Mouse (Mus musculus) olfactory bulb, adult 2 months (tissue): Measurements from ENCODE around the gene Tjp1. TPM values are rescaled to one million over a fixed set of nuclear protein-coding genes. Genes with fewer than 3 reads are reported as not detected.
A peak's percentile ranks its signal among the peaks of the same experiment; 100 is the strongest.

Experiments used
- H3K27ac ChIP-seq: fragments of 200-500 bp; 2 replicates; pipeline ENCODE4 v1.5.1; 2012; ENCODE audit warnings: low read depth, low read length; ENCODE audit not compliant: insufficient read depth
- H3K4me1 ChIP-seq: fragments of 200-500 bp; 2 replicates; pipeline ENCODE4 v1.6.1; 2012; ENCODE audit warnings: low read length; ENCODE audit not compliant: control insufficient read depth, insufficient read depth
- H3K4me3 ChIP-seq: fragments of 200-500 bp; 2 replicates; pipeline ENCODE4 v1.5.1; 2012; ENCODE audit warnings: mild to moderate bottlenecking, low read depth, low read length, moderate library complexity; ENCODE audit not compliant: insufficient read depth
- CTCF ChIP-seq: fragments of 200-500 bp; IDR thresholded peaks from 2 replicates; pipeline ENCODE4 v1.5.1; 2012; ENCODE audit warnings: low read depth, mild to moderate bottlenecking, low read length, moderate library complexity; ENCODE audit not compliant: insufficient read depth
- POLR2A ChIP-seq: fragments of 200-500 bp; IDR thresholded peaks from 2 replicates; pipeline ENCODE4 v1.6.1; 2012; ENCODE audit warnings: mild to moderate bottlenecking, low read depth, low read length, moderate library complexity; ENCODE audit not compliant: insufficient read depth
- WGBS: fragments of 180-500 bp; shearing (Covaris S2); methylation state at CpG from one replicate; pipeline ENCODE4 v1.1.7; 2018; 5-methylcytosine and 5-hydroxymethylcytosine counted together
- polyA plus RNA-seq: library from polyadenylated mRNA; stranded (reverse); fragments of >200 nt; gene quantifications from 2 replicates; pipeline ENCODE4 v1.2.4, GENCODE M21; 2012; ENCODE audit warnings: low replicate concordance; ENCODE audit not compliant: missing spikeins, insufficient read depth, insufficient read length

The Tjp1 gene
- polyA plus RNA-seq, 1 experiment: not detected

GRCm38 (mm10) chr7:65392986-65393385 is 134.6 kb downstream of the Tjp1 start:
- TF ChIP-seq POLR2A: no peak
- TF ChIP-seq CTCF: no peak
- H3K4me3 ChIP-seq: no peak overlapping the region
- WGBS: 74% methylated on average over 9 of the region's 9 CpGs
- H3K4me1 ChIP-seq: peaks cover 13% of the 10 kb centered on the region
- no peak overlapping the region for H3K27ac ChIP-seq

GRCm38 (mm10) chr7:65389539-65389938 is 138.0 kb downstream of the Tjp1 start:
- no peak for TF ChIP-seq CTCF
- TF ChIP-seq POLR2A: no peak
- 93% methylated on average over 7 of the region's 7 CpGs for WGBS
- peaks cover 16% of the 10 kb centered on the region for H3K4me1 ChIP-seq
- no peak overlapping the region for H3K4me3 ChIP-seq
- H3K27ac ChIP-seq: no peak overlapping the region

GRCm38 (mm10) chr7:65388243-65389013 is 139.2 kb downstream of the Tjp1 start:
- peak overlapping the region; percentile 50 for H3K27ac ChIP-seq
- peaks cover 10% of the 10 kb centered on the region for H3K4me1 ChIP-seq
- TF ChIP-seq POLR2A (no peak), CTCF (no peak)
- no peak overlapping the region for H3K4me3 ChIP-seq
- WGBS: 60% methylated on average over 8 of the region's 8 CpGs

- Histone ChIP-seq H3K4me1 (peaks cover 10% of the 10 kb centered on the region), H3K4me3 (no peak overlapping the region), H3K27ac (peak overlapping the region; percentile 50; the same call in 1 of the 2 replicates)
- TF ChIP-seq CTCF (no peak), POLR2A (no peak)
- 66% methylated on average over 7 of the region's 7 CpGs for WGBS
These were observed 139.9 kb downstream of the Tjp1 start for GRCm38 (mm10) chr7:65387560-65388175.

DNA sequence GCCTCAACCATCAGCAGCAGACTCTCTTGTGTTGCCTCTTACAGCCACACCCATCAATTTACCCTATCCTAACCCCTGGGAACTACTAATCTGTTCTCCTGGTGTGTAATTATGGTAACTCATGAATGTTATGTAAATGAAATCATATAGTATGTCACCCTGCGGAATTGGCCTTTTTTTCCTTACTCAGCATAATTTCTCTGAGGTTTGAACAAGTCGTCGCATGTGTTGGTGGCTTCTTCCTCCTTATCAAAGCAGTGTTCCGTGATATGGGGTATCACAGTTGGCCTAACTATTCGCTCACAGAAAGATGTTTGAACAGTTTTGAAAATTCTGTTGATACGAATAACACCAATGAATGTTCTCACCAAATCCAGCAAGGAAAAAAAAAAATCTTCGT is 142.8 kb downstream of the Tjp1 start:
- TF ChIP-seq CTCF (no peak), POLR2A (no peak)
- Histone ChIP-seq H3K4me1 (peaks cover 14% of the 10 kb centered on the region), H3K4me3 (no peak overlapping the region), H3K27ac (no peak overlapping the region)
- WGBS: 93% methylated on average over 7 of the region's 7 CpGs

- no peak for TF ChIP-seq CTCF
- TF ChIP-seq POLR2A: no peak
- Histone ChIP-seq H3K4me1 (peaks cover 7% of the 10 kb centered on the region), H3K27ac (peak overlapping the region; percentile 25; the same call in 1 of the 2 replicates), H3K4me3 (no peak overlapping the region)
- WGBS: 71% methylated on average over 10 of the region's 10 CpGs
These were observed 144.9 kb downstream of the Tjp1 start for GRCm38 (mm10) chr7:65382515-65383283.

DNA sequence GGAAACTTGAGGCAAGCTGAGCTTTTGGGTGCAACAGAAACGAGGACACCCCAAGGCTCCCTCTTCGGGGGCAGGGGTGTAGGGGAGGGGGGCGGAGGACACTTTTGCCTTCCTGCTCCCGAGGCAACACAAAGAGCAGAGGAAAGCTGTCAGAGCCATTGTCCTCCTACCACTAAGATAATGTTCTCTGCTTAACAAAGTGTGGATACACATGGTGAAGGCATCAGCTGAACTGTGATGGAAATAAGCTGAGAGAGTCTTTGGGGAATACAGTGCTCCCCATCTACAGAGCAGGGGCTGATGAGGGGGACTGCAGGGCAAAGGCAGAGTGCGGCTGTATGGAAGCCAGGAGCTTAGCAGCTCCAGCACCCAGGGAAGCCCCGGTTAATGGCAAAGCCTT is 145.7 kb downstream of the Tjp1 start:
- Histone ChIP-seq H3K4me3 (no peak overlapping the region), H3K27ac (no peak overlapping the region), H3K4me1 (peaks cover 4% of the 10 kb centered on the region; the same call in 1 of the 2 replicates)
- WGBS: 53% methylated on average over 6 of the region's 6 CpGs
- TF ChIP-seq CTCF (no peak), POLR2A (no peak)

DNA sequence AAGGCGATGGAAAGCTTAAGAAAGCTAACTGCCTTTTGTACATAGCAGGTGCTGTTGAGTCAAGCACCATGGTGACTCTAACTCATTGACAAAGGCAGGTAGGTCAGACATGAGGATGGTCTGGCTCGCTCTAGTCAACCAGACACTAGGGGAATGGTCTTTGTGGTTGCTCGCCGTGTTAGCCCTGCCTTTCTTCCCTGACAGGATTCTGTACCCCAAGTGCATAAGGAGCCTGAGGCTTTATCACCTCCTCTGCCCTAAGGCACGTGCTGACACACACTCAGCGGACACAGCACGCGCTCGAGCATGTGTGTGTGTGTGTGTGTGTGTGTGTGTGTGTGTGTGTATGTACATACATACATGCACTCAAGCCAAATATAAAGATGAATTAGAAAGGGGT is 146.9 kb downstream of the Tjp1 start:
- TF ChIP-seq CTCF (no peak), POLR2A (no peak)
- Histone ChIP-seq H3K4me1 (peaks cover 4% of the 10 kb centered on the region; the same call in 1 of the 2 replicates), H3K4me3 (no peak overlapping the region), H3K27ac (no peak overlapping the region)
- WGBS: 92% methylated on average over 9 of the region's 9 CpGs
